Mouse (Mus musculus): ENCODE data around the gene Rad51b. TPM values are rescaled to one million over a fixed set of nuclear protein-coding genes. Genes with fewer than 3 reads are reported as not detected.
A peak's percentile ranks its signal among the peaks of the same experiment; 100 is the strongest.

The Rad51b gene
- total and polyA plus RNA-seq, 3 experiments, result 6.5 to 8.6 (median 8.5) TPM

DNA sequence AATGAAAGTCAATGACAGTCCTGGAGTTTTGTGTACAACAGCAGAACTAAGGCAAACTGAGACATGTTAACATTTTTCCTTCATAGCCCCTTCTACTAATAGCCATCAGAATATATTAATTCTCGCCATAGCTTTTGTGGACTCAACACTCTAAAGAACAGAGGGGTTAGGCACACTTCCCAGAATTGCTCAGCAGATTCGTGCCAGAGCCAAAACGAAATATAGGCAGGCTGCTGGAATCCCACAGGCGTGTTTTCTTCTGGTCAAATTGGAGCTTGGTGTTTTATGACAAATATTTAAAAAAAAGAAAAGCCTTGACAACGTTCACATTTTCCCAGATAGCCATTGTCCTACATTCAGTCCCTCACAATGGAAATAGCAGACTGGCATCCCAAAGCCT is 350.9 kb downstream of the Rad51b start:
- peak overlapping the region; percentile 42; the same call in 1 of the 2 replicates for H3K9ac ChIP-seq (ENCODE audit: insufficient read depth, low read depth)
- peak overlapping the region; percentile 43; the same call in 1 of the 2 replicates for H3K4me2 ChIP-seq (ENCODE audit: insufficient read depth, low read depth, poor library complexity, severe bottlenecking)
- no peaks in the 10 kb centered on the region for H3K9me3 ChIP-seq (replicated peaks; ENCODE audit: low read length)
- in situ Hi-C loops (cut with MboI; ENCODE audit: low pct_ligation_motif_present, low pct_unique_long_range_greater_than_20kb, low sequenced_read_pairs) (no loop called here), dilution Hi-C loops (cut with MboI; ENCODE audit: extremely low pct_ligation_motif_present, extremely low pct_unique_long_range_greater_than_20kb, low sequenced_read_pairs) (no loop called here)
- no peak for DNase-seq (ENCODE audit: extremely low read depth)
- H3K4me1 ChIP-seq (ENCODE audit: control insufficient read depth in 1 of 2, insufficient read depth in 2 of 2), result peaks cover 31 to 77% of the 10 kb centered on the region in 2 experiments
- no peaks in the 10 kb centered on the region for H3K79me2 ChIP-seq (replicated peaks; ENCODE audit: control insufficient read depth, extremely low read depth, insufficient read depth, poor library complexity, severe bottlenecking)
- H3K36me3 ChIP-seq (replicated peaks in 1 of 2; ENCODE audit: control insufficient read depth in 1 of 2, insufficient read depth in 1 of 2, low read length in 1 of 2), result no peaks in the 10 kb centered on the region
- H3K4me3 ChIP-seq (replicated peaks in 1 of 3; ENCODE audit: low read depth in 2 of 3, low read length in 2 of 3, poor library complexity in 1 of 3), result peak overlapping the region in 2 of 3 experiments; percentile 44 to 49
- H3K27ac ChIP-seq (ENCODE audit: insufficient read depth, low read depth), result peak overlapping the region; percentile 99
- H3K27me3 ChIP-seq (replicated peaks), result no peaks in the 10 kb centered on the region
- TF ChIP-seq MAZ (IDR thresholded peaks at IDR 0.05; ENCODE audit: low read depth, low read length) (no peak), USF2 (conservative IDR thresholded peaks at IDR 0.05; ENCODE audit: low read depth, low read length) (no peak), SMC3 (IDR thresholded peaks at IDR 0.05; ENCODE audit: low read depth, low read length) (no peak), TCF12 (IDR thresholded peaks at IDR 0.05; ENCODE audit: low read depth, low read length) (no peak), PAX5 (IDR thresholded peaks at IDR 0.05; ENCODE audit: low read length) (no peak)

- TF ChIP-seq NRF1 (IDR thresholded peaks at IDR 0.05; ENCODE audit: low read depth, low read length), result no peak
- TF ChIP-seq BHLHE40 (IDR thresholded peaks at IDR 0.05; ENCODE audit: low read depth, low read length), result peak; percentile 41; the same call in 1 of the 2 replicates
- Histone ChIP-seq H3K9me3 (replicated peaks; ENCODE audit: low read length) (no peaks in the 10 kb centered on the region), H3K79me2 (replicated peaks; ENCODE audit: control insufficient read depth, extremely low read depth, insufficient read depth, poor library complexity, severe bottlenecking) (no peaks in the 10 kb centered on the region), H3K4me2 (ENCODE audit: insufficient read depth, low read depth, poor library complexity, severe bottlenecking) (no peak overlapping the region), H3K9ac (ENCODE audit: insufficient read depth, low read depth) (no peak overlapping the region), H3K27me3 (replicated peaks) (no peaks in the 10 kb centered on the region), H3K4me1 (ENCODE audit: control insufficient read depth in 1 of 2, insufficient read depth in 2 of 2) (peaks cover 26 to 66% of the 10 kb centered on the region in 2 experiments), H3K27ac (ENCODE audit: insufficient read depth, low read depth) (no peak overlapping the region), H3K36me3 (replicated peaks in 1 of 2; ENCODE audit: control insufficient read depth in 1 of 2, insufficient read depth in 1 of 2, low read length in 1 of 2) (no peaks in the 10 kb centered on the region), H3K4me3 (replicated peaks in 1 of 3; ENCODE audit: low read depth in 2 of 3, low read length in 2 of 3, poor library complexity in 1 of 3) (no peak overlapping the region)
- DNase-seq (ENCODE audit: extremely low read depth), result no peak
- in situ Hi-C loops (cut with MboI; ENCODE audit: low pct_ligation_motif_present, low pct_unique_long_range_greater_than_20kb, low sequenced_read_pairs), result no loop called here
- dilution Hi-C loops (cut with MboI; ENCODE audit: extremely low pct_ligation_motif_present, extremely low pct_unique_long_range_greater_than_20kb, low sequenced_read_pairs), result no loop called here
These were observed 352.0 kb downstream of the Rad51b start for GRCm38 (mm10) chr12:79648812-79649700.

GRCm38 (mm10) chr12:79649796-79650195 is 352.7 kb downstream of the Rad51b start:
- no peak for DNase-seq (ENCODE audit: extremely low read depth)
- H3K4me3 ChIP-seq (replicated peaks in 1 of 3; ENCODE audit: low read depth in 2 of 3, low read length in 2 of 3, poor library complexity in 1 of 3), result no peak overlapping the region
- H3K27ac ChIP-seq (ENCODE audit: insufficient read depth, low read depth), result no peak overlapping the region
- no peak overlapping the region for H3K9ac ChIP-seq (ENCODE audit: insufficient read depth, low read depth)
- in situ Hi-C loops (cut with MboI; ENCODE audit: low pct_ligation_motif_present, low pct_unique_long_range_greater_than_20kb, low sequenced_read_pairs) (no loop called here), dilution Hi-C loops (cut with MboI; ENCODE audit: extremely low pct_ligation_motif_present, extremely low pct_unique_long_range_greater_than_20kb, low sequenced_read_pairs) (no loop called here)
- H3K27me3 ChIP-seq (replicated peaks), result no peaks in the 10 kb centered on the region
- H3K4me1 ChIP-seq (ENCODE audit: control insufficient read depth in 1 of 2, insufficient read depth in 2 of 2), result peaks cover 26 to 58% of the 10 kb centered on the region in 2 experiments
- peaks cover 0 to 1% of the 10 kb centered on the region in 2 experiments for H3K36me3 ChIP-seq (replicated peaks in 1 of 2; ENCODE audit: control insufficient read depth in 1 of 2, insufficient read depth in 1 of 2, low read length in 1 of 2)
- H3K79me2 ChIP-seq (replicated peaks; ENCODE audit: control insufficient read depth, extremely low read depth, insufficient read depth, poor library complexity, severe bottlenecking), result no peaks in the 10 kb centered on the region
- no peak overlapping the region for H3K4me2 ChIP-seq (ENCODE audit: insufficient read depth, low read depth, poor library complexity, severe bottlenecking)
- H3K9me3 ChIP-seq (replicated peaks; ENCODE audit: low read length), result no peaks in the 10 kb centered on the region
- TF ChIP-seq ZKSCAN1 (IDR thresholded peaks at IDR 0.05; ENCODE audit: borderline replicate concordance, low read depth, low read length), result no peak
- no peak for TF ChIP-seq SIN3A (IDR thresholded peaks at IDR 0.05; ENCODE audit: low read length)
- no peak for TF ChIP-seq UBTF (IDR thresholded peaks at IDR 0.05; ENCODE audit: low read depth, low read length)
- TF ChIP-seq E2F4 (IDR thresholded peaks at IDR 0.05; ENCODE audit: insufficient replicate concordance, low read depth, low read length), result no peak
